Mouse (Mus musculus): ENCODE measurements around the gene Gm43552. TPM values are rescaled to one million over a fixed set of nuclear protein-coding genes. Genes with fewer than 3 reads are reported as not detected.
"Not testable (repeated sequence)": the region's sequence is repeated elsewhere in the genome, so short reads cannot be mapped to it uniquely, and the experiment has no call there.

Gm43552 gene
- polyA plus RNA-seq, 1 experiment: not detected

GRCm38 (mm10) chr5:65487381-65487780, 5.3 kb downstream of the Gm43552 start:
- H3K9ac ChIP-seq (ENCODE audit: low read depth, poor library complexity, severe bottlenecking): no peak overlapping the region
- no peak for TF ChIP-seq EP300 (IDR thresholded peaks at IDR 0.05; ENCODE audit: insufficient read depth, low read depth, low read length)
- no peak for TF ChIP-seq POLR2A (IDR thresholded peaks at IDR 0.05; ENCODE audit: insufficient read depth, low read length)
- TF ChIP-seq CTCF (IDR thresholded peaks at IDR 0.05; ENCODE audit: low read depth, low read length): no peak
- H3K9me3 ChIP-seq (replicated peaks; ENCODE audit: control insufficient read depth, insufficient read depth, low read length, poor library complexity, severe bottlenecking): no peaks in the 10 kb centered on the region
- H3K36me3 ChIP-seq (ENCODE audit: control insufficient read depth, insufficient read depth, low read length, poor library complexity, severe bottlenecking): no peaks in the 10 kb centered on the region
- H3K27ac ChIP-seq (ENCODE audit: insufficient read depth, low read length): no peak overlapping the region
- H3K27me3 ChIP-seq (ENCODE audit: control insufficient read depth, insufficient read depth, low read length, poor library complexity, severe bottlenecking): no peaks in the 10 kb centered on the region
- no peak overlapping the region for H3K4me3 ChIP-seq (ENCODE audit: low read depth, low read length)
- no peaks in the 10 kb centered on the region for H3K4me1 ChIP-seq (ENCODE audit: control insufficient read depth, insufficient read depth, low read length)

- Histone ChIP-seq H3K9me3 (replicated peaks; ENCODE audit: control insufficient read depth, insufficient read depth, low read length, poor library complexity, severe bottlenecking) (no peaks in the 10 kb centered on the region), H3K27me3 (ENCODE audit: control insufficient read depth, insufficient read depth, low read length, poor library complexity, severe bottlenecking) (no peaks in the 10 kb centered on the region), H3K36me3 (ENCODE audit: control insufficient read depth, insufficient read depth, low read length, poor library complexity, severe bottlenecking) (no peaks in the 10 kb centered on the region), H3K27ac (ENCODE audit: insufficient read depth, low read length) (no peak overlapping the region), H3K4me3 (ENCODE audit: low read depth, low read length) (no peak overlapping the region), H3K4me1 (ENCODE audit: control insufficient read depth, insufficient read depth, low read length) (no peaks in the 10 kb centered on the region), H3K9ac (ENCODE audit: low read depth, poor library complexity, severe bottlenecking) (no peak overlapping the region)
- no peak for TF ChIP-seq EP300 (IDR thresholded peaks at IDR 0.05; ENCODE audit: insufficient read depth, low read depth, low read length)
- no peak for TF ChIP-seq POLR2A (IDR thresholded peaks at IDR 0.05; ENCODE audit: insufficient read depth, low read length)
- no peak for TF ChIP-seq CTCF (IDR thresholded peaks at IDR 0.05; ENCODE audit: low read depth, low read length)
Observed at GRCm38 (mm10) chr5:65486514-65486913, 6.1 kb downstream of the Gm43552 start.

GRCm38 (mm10) chr5:65482996-65483395, 9.6 kb downstream of the Gm43552 start:
- Histone ChIP-seq H3K4me1 (ENCODE audit: control insufficient read depth, insufficient read depth, low read length) (no peaks in the 10 kb centered on the region), H3K36me3 (ENCODE audit: control insufficient read depth, insufficient read depth, low read length, poor library complexity, severe bottlenecking) (no peaks in the 10 kb centered on the region), H3K27me3 (ENCODE audit: control insufficient read depth, insufficient read depth, low read length, poor library complexity, severe bottlenecking) (no peaks in the 10 kb centered on the region), H3K27ac (ENCODE audit: insufficient read depth, low read length) (no peak overlapping the region), H3K9ac (ENCODE audit: low read depth, poor library complexity, severe bottlenecking) (no peak overlapping the region), H3K4me3 (ENCODE audit: low read depth, low read length) (no peak overlapping the region), H3K9me3 (replicated peaks; ENCODE audit: control insufficient read depth, insufficient read depth, low read length, poor library complexity, severe bottlenecking) (no peaks in the 10 kb centered on the region)
- no peak for TF ChIP-seq EP300 (IDR thresholded peaks at IDR 0.05; ENCODE audit: insufficient read depth, low read depth, low read length)
- TF ChIP-seq CTCF (IDR thresholded peaks at IDR 0.05; ENCODE audit: low read depth, low read length): no peak
- TF ChIP-seq POLR2A (IDR thresholded peaks at IDR 0.05; ENCODE audit: insufficient read depth, low read length): no peak

GRCm38 (mm10) chr5:65480511-65480910, 12.1 kb downstream of the Gm43552 start:
- no peaks in the 10 kb centered on the region for H3K9me3 ChIP-seq (replicated peaks; ENCODE audit: control insufficient read depth, insufficient read depth, low read length, poor library complexity, severe bottlenecking)
- no peaks in the 10 kb centered on the region for H3K36me3 ChIP-seq (ENCODE audit: control insufficient read depth, insufficient read depth, low read length, poor library complexity, severe bottlenecking)
- no peak overlapping the region for H3K9ac ChIP-seq (ENCODE audit: low read depth, poor library complexity, severe bottlenecking)
- H3K27me3 ChIP-seq (ENCODE audit: control insufficient read depth, insufficient read depth, low read length, poor library complexity, severe bottlenecking): no peaks in the 10 kb centered on the region
- H3K4me1 ChIP-seq (ENCODE audit: control insufficient read depth, insufficient read depth, low read length): no peaks in the 10 kb centered on the region
- TF ChIP-seq CTCF (IDR thresholded peaks at IDR 0.05; ENCODE audit: low read depth, low read length) (no peak), EP300 (IDR thresholded peaks at IDR 0.05; ENCODE audit: insufficient read depth, low read depth, low read length) (no peak), POLR2A (IDR thresholded peaks at IDR 0.05; ENCODE audit: insufficient read depth, low read length) (no peak)
- no peak overlapping the region for H3K4me3 ChIP-seq (ENCODE audit: low read depth, low read length)
- no peak overlapping the region for H3K27ac ChIP-seq (ENCODE audit: insufficient read depth, low read length)

- no peaks in the 10 kb centered on the region for H3K9me3 ChIP-seq (replicated peaks; ENCODE audit: control insufficient read depth, insufficient read depth, low read length, poor library complexity, severe bottlenecking)
- no peak for TF ChIP-seq POLR2A (IDR thresholded peaks at IDR 0.05; ENCODE audit: insufficient read depth, low read length)
- TF ChIP-seq CTCF (IDR thresholded peaks at IDR 0.05; ENCODE audit: low read depth, low read length): no peak
- no peak for TF ChIP-seq EP300 (IDR thresholded peaks at IDR 0.05; ENCODE audit: insufficient read depth, low read depth, low read length)
- no peaks in the 10 kb centered on the region for H3K4me1 ChIP-seq (ENCODE audit: control insufficient read depth, insufficient read depth, low read length)
- no peak overlapping the region for H3K9ac ChIP-seq (ENCODE audit: low read depth, poor library complexity, severe bottlenecking)
- H3K4me3 ChIP-seq (ENCODE audit: low read depth, low read length): no peak overlapping the region
- H3K27ac ChIP-seq (ENCODE audit: insufficient read depth, low read length): no peak overlapping the region
- no peaks in the 10 kb centered on the region for H3K27me3 ChIP-seq (ENCODE audit: control insufficient read depth, insufficient read depth, low read length, poor library complexity, severe bottlenecking)
- H3K36me3 ChIP-seq (ENCODE audit: control insufficient read depth, insufficient read depth, low read length, poor library complexity, severe bottlenecking): no peaks in the 10 kb centered on the region
Observed at GRCm38 (mm10) chr5:65479681-65480445, 12.8 kb downstream of the Gm43552 start.

GRCm38 (mm10) chr5:65478224-65478623, 14.4 kb downstream of the Gm43552 start:
- no peak overlapping the region for H3K9ac ChIP-seq (ENCODE audit: low read depth, poor library complexity, severe bottlenecking)
- H3K27me3 ChIP-seq (ENCODE audit: control insufficient read depth, insufficient read depth, low read length, poor library complexity, severe bottlenecking): no peaks in the 10 kb centered on the region
- H3K36me3 ChIP-seq (ENCODE audit: control insufficient read depth, insufficient read depth, low read length, poor library complexity, severe bottlenecking): no peaks in the 10 kb centered on the region
- H3K9me3 ChIP-seq (replicated peaks; ENCODE audit: control insufficient read depth, insufficient read depth, low read length, poor library complexity, severe bottlenecking): no peaks in the 10 kb centered on the region
- no peaks in the 10 kb centered on the region for H3K4me1 ChIP-seq (ENCODE audit: control insufficient read depth, insufficient read depth, low read length)
- no peak overlapping the region for H3K4me3 ChIP-seq (ENCODE audit: low read depth, low read length)
- H3K27ac ChIP-seq (ENCODE audit: insufficient read depth, low read length): no peak overlapping the region
- TF ChIP-seq POLR2A (IDR thresholded peaks at IDR 0.05; ENCODE audit: insufficient read depth, low read length) (no peak), CTCF (IDR thresholded peaks at IDR 0.05; ENCODE audit: low read depth, low read length) (peak; percentile 7), EP300 (IDR thresholded peaks at IDR 0.05; ENCODE audit: insufficient read depth, low read depth, low read length) (no peak)

- not testable (repeated sequence) for H3K9ac ChIP-seq (ENCODE audit: low read depth, poor library complexity, severe bottlenecking); H3K4me3 ChIP-seq (ENCODE audit: low read depth, low read length); H3K27ac ChIP-seq (ENCODE audit: insufficient read depth, low read length); H3K36me3 ChIP-seq (ENCODE audit: control insufficient read depth, insufficient read depth, low read length, poor library complexity, severe bottlenecking); H3K27me3 ChIP-seq (ENCODE audit: control insufficient read depth, insufficient read depth, low read length, poor library complexity, severe bottlenecking); H3K9me3 ChIP-seq (replicated peaks; ENCODE audit: control insufficient read depth, insufficient read depth, low read length, poor library complexity, severe bottlenecking); H3K4me1 ChIP-seq (ENCODE audit: control insufficient read depth, insufficient read depth, low read length)
Observed at GRCm38 (mm10) chr5:65476739-65477138, 15.9 kb downstream of the Gm43552 start.

All from ES-Bruce4 (cell line).